Mouse (Mus musculus) hindbrain, embryonic 11.5 days (tissue): ENCODE measurements around the gene Wee1. TPM values are rescaled to one million over a fixed set of nuclear protein-coding genes. Genes with fewer than 3 reads are reported as not detected.
"Not testable (repeated sequence)": the region's sequence is repeated elsewhere in the genome, so short reads cannot be mapped to it uniquely, and the experiment has no call there.

ENCODE experiments used
- ATAC-seq: fragments of 200-750 bp; cut with Nextera tagmentation; 2 replicates; pipeline ENCODE4 v1.8.0; 2017; ENCODE audit warnings: mild to moderate bottlenecking, moderate TSS enrichment, moderate library complexity; ENCODE audit not compliant: low FRiP score
- DNase-seq: peaks from one replicate; pipeline ENCODE4 v3.0.0-alpha.2; 2015; ENCODE audit warnings: low spot score
- H3K27ac ChIP-seq: fragments of 300-500 bp; sonication (generic); 2 replicates; pipeline ENCODE4 v1.5.1; 2014; ENCODE audit warnings: mild to moderate bottlenecking, low read depth, low read length
- H3K27me3 ChIP-seq: fragments of 300-500 bp; sonication (generic); 2 replicates; pipeline ENCODE4 v1.6.1; 2014; ENCODE audit warnings: mild to moderate bottlenecking, low read length, moderate library complexity, mixed read lengths; ENCODE audit not compliant: control insufficient read depth, insufficient read depth
- H3K36me3 ChIP-seq: fragments of 300-500 bp; sonication (generic); 2 replicates; pipeline ENCODE4 v1.6.1; 2014; ENCODE audit warnings: mild to moderate bottlenecking, low read length, moderate library complexity, mixed read lengths; ENCODE audit not compliant: control insufficient read depth, insufficient read depth
- H3K4me1 ChIP-seq: fragments of 300-500 bp; sonication (generic); replicated peaks from 2 replicates; pipeline ENCODE4 v1.6.1; 2014; ENCODE audit warnings: low read length, mixed read lengths; ENCODE audit not compliant: control insufficient read depth, insufficient read depth
- H3K4me2 ChIP-seq: fragments of 300-500 bp; sonication (generic); replicated peaks from 2 replicates; pipeline ENCODE4 v1.6.1; 2014; ENCODE audit warnings: mild to moderate bottlenecking, low read depth, low read length
- H3K4me3 ChIP-seq: fragments of 300-500 bp; sonication (generic); 2 replicates; pipeline ENCODE4 v1.5.1; 2014; ENCODE audit warnings: low read depth, low read length
- H3K9ac ChIP-seq: fragments of 300-500 bp; sonication (generic); 2 replicates; pipeline ENCODE4 v1.6.1; 2014; ENCODE audit warnings: low read depth, low read length
- H3K9me3 ChIP-seq: fragments of 300-500 bp; sonication (generic); 2 replicates; pipeline ENCODE4 v1.6.1; 2016; ENCODE audit warnings: low read length; ENCODE audit not compliant: control insufficient read depth
- WGBS: fragments of 180-500 bp; shearing (Covaris S2); extraction: QIAGEN DNeasy Blood & Tissue Kit; methylation state at CpG from one replicate; pipeline ENCODE4 v1.1.7; 2014; 5-methylcytosine and 5-hydroxymethylcytosine counted together
- polyA plus RNA-seq: library from polyadenylated mRNA; unstranded; fragments of >200 nt; fragmentation: Nextera tagmentation; extraction: Ambion mirVana; gene quantifications from 2 replicates; pipeline ENCODE4 v1.2.1, GENCODE M21; 2014

Wee1 gene
- polyA plus RNA-seq, 1 experiment from 2014 or later: 26.6 TPM

- ATAC-seq (no peak), DNase-seq (no peak)
- H3K4me1 ChIP-seq: no peaks in the 10 kb centered on the region
- no peak overlapping the region for H3K9ac ChIP-seq
- H3K27me3 ChIP-seq: no peaks in the 10 kb centered on the region
- 61% methylated on average over 6 of the region's 6 CpGs for WGBS
- no peaks in the 10 kb centered on the region for H3K36me3 ChIP-seq
- no peak overlapping the region for H3K4me3 ChIP-seq
- no peak overlapping the region for H3K4me2 ChIP-seq
- H3K27ac ChIP-seq: no peak overlapping the region
- H3K9me3 ChIP-seq: no peaks in the 10 kb centered on the region
These were observed 21.0 kb upstream of the Wee1 start for GRCm38 (mm10) chr7:110100854-110101253.

- H3K4me2 ChIP-seq: no peak overlapping the region
- no peaks in the 10 kb centered on the region for H3K27me3 ChIP-seq
- no peak for ATAC-seq
- H3K27ac ChIP-seq: no peak overlapping the region
- H3K4me1 ChIP-seq: no peaks in the 10 kb centered on the region
- no peak for DNase-seq
- WGBS: 78% methylated on average over 5 of the region's 5 CpGs
- H3K9me3 ChIP-seq: no peaks in the 10 kb centered on the region
- no peaks in the 10 kb centered on the region for H3K36me3 ChIP-seq
- H3K9ac ChIP-seq: no peak overlapping the region
- no peak overlapping the region for H3K4me3 ChIP-seq
These were observed 20.6 kb upstream of the Wee1 start for GRCm38 (mm10) chr7:110101266-110101665.

- ATAC-seq (no peak), DNase-seq (no peak)
- Histone ChIP-seq H3K9me3 (no peaks in the 10 kb centered on the region), H3K4me1 (no peaks in the 10 kb centered on the region), H3K27ac (no peak overlapping the region), H3K36me3 (no peaks in the 10 kb centered on the region), H3K4me3 (no peak overlapping the region), H3K9ac (no peak overlapping the region), H3K4me2 (no peak overlapping the region), H3K27me3 (no peaks in the 10 kb centered on the region)
- 81% methylated on average over 5 of the region's 5 CpGs for WGBS
These were observed 16.8 kb upstream of the Wee1 start for GRCm38 (mm10) chr7:110105041-110105440.

- WGBS: 72% methylated on average over 3 of the region's 3 CpGs
- Histone ChIP-seq H3K27ac (no peak overlapping the region), H3K36me3 (no peaks in the 10 kb centered on the region), H3K27me3 (no peaks in the 10 kb centered on the region), H3K9ac (no peak overlapping the region), H3K9me3 (no peaks in the 10 kb centered on the region), H3K4me3 (no peak overlapping the region), H3K4me2 (no peak overlapping the region), H3K4me1 (no peaks in the 10 kb centered on the region)
- no peak for ATAC-seq
- no peak for DNase-seq
These were observed 15.2 kb upstream of the Wee1 start for GRCm38 (mm10) chr7:110106633-110107032.

GRCm38 (mm10) chr7:110108524-110108923 is 13.3 kb upstream of the Wee1 start:
- ATAC-seq, H3K4me2 ChIP-seq, H3K27me3 ChIP-seq, H3K9me3 ChIP-seq, H3K27ac ChIP-seq, H3K4me1 ChIP-seq, H3K9ac ChIP-seq, H3K36me3 ChIP-seq, DNase-seq, H3K4me3 ChIP-seq: not testable (repeated sequence)
- 93% methylated on average over 3 of the region's 3 CpGs for WGBS

GRCm38 (mm10) chr7:110108967-110109610 is 12.8 kb upstream of the Wee1 start:
- Histone ChIP-seq H3K4me3 (no peak overlapping the region), H3K4me1 (no peaks in the 10 kb centered on the region), H3K27ac (no peak overlapping the region), H3K9me3 (no peaks in the 10 kb centered on the region), H3K27me3 (no peaks in the 10 kb centered on the region), H3K4me2 (no peak overlapping the region), H3K9ac (no peak overlapping the region), H3K36me3 (no peaks in the 10 kb centered on the region)
- WGBS: 15% methylated on average over 11 of the region's 11 CpGs
- DNase-seq (peak; percentile 52), ATAC-seq (no peak)

- H3K4me3 ChIP-seq: no peak overlapping the region
- no peaks in the 10 kb centered on the region for H3K4me1 ChIP-seq
- no peaks in the 10 kb centered on the region for H3K27me3 ChIP-seq
- H3K9ac ChIP-seq: no peak overlapping the region
- H3K36me3 ChIP-seq: no peaks in the 10 kb centered on the region
- no peak overlapping the region for H3K27ac ChIP-seq
- no peak overlapping the region for H3K4me2 ChIP-seq
- no peak for ATAC-seq
- DNase-seq: no peak
- WGBS: 65% methylated on average over 4 of the region's 4 CpGs
- no peaks in the 10 kb centered on the region for H3K9me3 ChIP-seq
These were observed 11.7 kb upstream of the Wee1 start for GRCm38 (mm10) chr7:110110061-110110656.

GRCm38 (mm10) chr7:110114699-110115098 is 7.1 kb upstream of the Wee1 start:
- no peaks in the 10 kb centered on the region for H3K9me3 ChIP-seq
- no peaks in the 10 kb centered on the region for H3K36me3 ChIP-seq
- H3K4me1 ChIP-seq: no peaks in the 10 kb centered on the region
- ATAC-seq: no peak
- H3K27me3 ChIP-seq: no peaks in the 10 kb centered on the region
- no peak overlapping the region for H3K27ac ChIP-seq
- no peak overlapping the region for H3K9ac ChIP-seq
- DNase-seq: no peak
- WGBS: 68% methylated on average over 5 of the region's 5 CpGs
- H3K4me2 ChIP-seq: no peak overlapping the region
- H3K4me3 ChIP-seq: no peak overlapping the region

GRCm38 (mm10) chr7:110116731-110117291 is 5.0 kb upstream of the Wee1 start:
- ATAC-seq (no peak), DNase-seq (no peak)
- H3K36me3 ChIP-seq: no peaks in the 10 kb centered on the region
- no peak overlapping the region for H3K9ac ChIP-seq
- no peaks in the 10 kb centered on the region for H3K27me3 ChIP-seq
- 52% methylated on average over 1 of the region's 1 CpGs for WGBS
- no peak overlapping the region for H3K4me3 ChIP-seq
- no peaks in the 10 kb centered on the region for H3K9me3 ChIP-seq
- H3K4me2 ChIP-seq: no peak overlapping the region
- no peaks in the 10 kb centered on the region for H3K4me1 ChIP-seq
- no peak overlapping the region for H3K27ac ChIP-seq
